Mouse (Mus musculus): ENCODE measurements around the gene Helq.

The Helq gene

GRCm38 (mm10) chr5:100798165-100798860 is at the start of gene Helq, which contains the start of gene Mrps18c:
Gene Helq, minus strand, starts transcription at chr5:100798598.
Gene Mrps18c, plus strand, starts transcription at chr5:100798627.
- in situ Hi-C loops (cut with MboI; ENCODE audit: unreplicated experiment in 2 of 2): loop anchor here in 1 of 2 experiments (5.0 to 10.0 kb wide), 2 partner anchors 76 to 114 kb away; no protein-coding TSS in a partner anchor

GRCm38 (mm10) chr5:100847143-100847542 is 48.7 kb upstream of the Helq start:
- in situ Hi-C loops (cut with MboI; ENCODE audit: unreplicated experiment in 2 of 2): loop anchor here (10.0 to 25.0 kb wide), 2 partner anchors 1088 to 1090 kb away; no protein-coding TSS in a partner anchor

- in situ Hi-C loops (cut with MboI; ENCODE audit: unreplicated experiment in 2 of 2): loop anchor here (10.0 to 25.0 kb wide), 2 partner anchors 1088 to 1091 kb away; no protein-coding TSS in a partner anchor
These were observed 48.2 kb upstream of the Helq start for GRCm38 (mm10) chr5:100846599-100846920.

GRCm38 (mm10) chr5:100845848-100846598 is 47.6 kb upstream of the Helq start:
- in situ Hi-C loops (cut with MboI; ENCODE audit: unreplicated experiment in 2 of 2): loop anchor here (10.0 to 25.0 kb wide), 2 partner anchors 1089 to 1091 kb away; no protein-coding TSS in a partner anchor

- in situ Hi-C loops (cut with MboI; ENCODE audit: unreplicated experiment in 2 of 2): loop anchor here (10.0 to 25.0 kb wide), 2 partner anchors 1089 to 1092 kb away; no protein-coding TSS in a partner anchor
These were observed 47.1 kb upstream of the Helq start, which contains the start of gene Gpat3 for GRCm38 (mm10) chr5:100845485-100845847. Gene Gpat3, plus strand, starts transcription at chr5:100845713.

GRCm38 (mm10) chr5:100844485-100844884 is 46.1 kb upstream of the Helq start:
- in situ Hi-C loops (cut with MboI; ENCODE audit: unreplicated experiment in 2 of 2): loop anchor here (5.0 to 25.0 kb wide), 3 partner anchors 33 to 1093 kb away; no protein-coding TSS in a partner anchor

GRCm38 (mm10) chr5:100837907-100838306 is 39.5 kb upstream of the Helq start:
- in situ Hi-C loops (cut with MboI; ENCODE audit: unreplicated experiment in 2 of 2): loop anchor here (10.0 to 25.0 kb wide), 2 partner anchors 867 to 1099 kb away; no protein-coding TSS in a partner anchor

- in situ Hi-C loops (cut with MboI; ENCODE audit: unreplicated experiment in 2 of 2): loop anchor here (10.0 to 25.0 kb wide), 2 partner anchors 869 to 1101 kb away; no protein-coding TSS in a partner anchor
These were observed 37.6 kb upstream of the Helq start for GRCm38 (mm10) chr5:100835862-100836538.

- in situ Hi-C loops (cut with MboI; ENCODE audit: unreplicated experiment in 2 of 2): loop anchor here (5.0 to 25.0 kb wide), 3 partner anchors 78 to 1103 kb away; no protein-coding TSS in a partner anchor
These were observed 35.4 kb upstream of the Helq start for GRCm38 (mm10) chr5:100833841-100834240.

- in situ Hi-C loops (cut with MboI; ENCODE audit: unreplicated experiment in 2 of 2): loop anchor here (5.0 to 25.0 kb wide), 3 partner anchors 80 to 1105 kb away; no protein-coding TSS in a partner anchor
These were observed 34.3 kb upstream of the Helq start for GRCm38 (mm10) chr5:100832680-100833079.

- in situ Hi-C loops (cut with MboI; ENCODE audit: unreplicated experiment in 2 of 2): loop anchor here (10.0 to 25.0 kb wide), 2 partner anchors 1109 to 1246 kb away; no protein-coding TSS in a partner anchor
These were observed 30.3 kb upstream of the Helq start for GRCm38 (mm10) chr5:100828701-100829100.

GRCm38 (mm10) chr5:100826531-100826930 is 28.1 kb upstream of the Helq start:
- in situ Hi-C loops (cut with MboI; ENCODE audit: unreplicated experiment in 2 of 2): loop anchor here (10.0 to 25.0 kb wide), 2 partner anchors 1111 to 1248 kb away; no protein-coding TSS in a partner anchor

GRCm38 (mm10) chr5:100825975-100826374 is 27.6 kb upstream of the Helq start:
- in situ Hi-C loops (cut with MboI; ENCODE audit: unreplicated experiment in 2 of 2): loop anchor here (10.0 to 25.0 kb wide), 2 partner anchors 1111 to 1249 kb away; no protein-coding TSS in a partner anchor

- in situ Hi-C loops (cut with MboI; ENCODE audit: unreplicated experiment in 2 of 2): loop anchor here (5.0 to 25.0 kb wide), 5 partner anchors 281 to 1252 kb away; partner anchors contain the start of genes Enoph1 (in 1 of the 2), Hnrnpdl (in 1 of the 2) and Sec31a (in 1 of the 2)
These were observed 24.4 kb upstream of the Helq start for GRCm38 (mm10) chr5:100822826-100823225.

- in situ Hi-C loops (cut with MboI; ENCODE audit: unreplicated experiment in 2 of 2): loop anchor here (5.0 to 25.0 kb wide), 5 partner anchors 279 to 1253 kb away; partner anchors contain the start of genes Enoph1 (in 1 of the 2), Hnrnpdl (in 1 of the 2) and Sec31a (in 1 of the 2)
These were observed 23.0 kb upstream of the Helq start for GRCm38 (mm10) chr5:100821375-100821774.

- in situ Hi-C loops (cut with MboI; ENCODE audit: unreplicated experiment in 2 of 2): loop anchor here (5.0 to 25.0 kb wide), 5 partner anchors 278 to 1254 kb away; partner anchors contain the start of genes Enoph1 (in 1 of the 2), Hnrnpdl (in 1 of the 2) and Sec31a (in 1 of the 2)
These were observed 22.2 kb upstream of the Helq start, which contains the start of gene Abraxas1 for GRCm38 (mm10) chr5:100820483-100821184. Gene Abraxas1, minus strand, starts transcription at chr5:100820965.

- in situ Hi-C loops (cut with MboI; ENCODE audit: unreplicated experiment in 2 of 2): loop anchor here (5.0 to 25.0 kb wide), 7 partner anchors 143 to 1255 kb away; partner anchors contain the start of genes Coq2 (in 1 of the 2), Enoph1 (in 1 of the 2), Hnrnpdl (in 1 of the 2) and Sec31a (in 1 of the 2)
These were observed 21.4 kb upstream of the Helq start for GRCm38 (mm10) chr5:100819568-100820480.
